Mouse (Mus musculus) erythroblast, embryonic 14.5 days (primary cell): ENCODE measurements around the gene Grrp1.

Source experiments
- GATA1 ChIP-seq: IDR thresholded peaks from 2 replicates; pipeline ENCODE4 v1.6.1; 2012; ENCODE audit warnings: low read length, inconsistent platforms, mixed read lengths
- TAL1 ChIP-seq: IDR thresholded peaks from 3 replicates; pipeline ENCODE4 v1.6.1; 2012; ENCODE audit warnings: low read length, inconsistent platforms, mixed read lengths

DNA sequence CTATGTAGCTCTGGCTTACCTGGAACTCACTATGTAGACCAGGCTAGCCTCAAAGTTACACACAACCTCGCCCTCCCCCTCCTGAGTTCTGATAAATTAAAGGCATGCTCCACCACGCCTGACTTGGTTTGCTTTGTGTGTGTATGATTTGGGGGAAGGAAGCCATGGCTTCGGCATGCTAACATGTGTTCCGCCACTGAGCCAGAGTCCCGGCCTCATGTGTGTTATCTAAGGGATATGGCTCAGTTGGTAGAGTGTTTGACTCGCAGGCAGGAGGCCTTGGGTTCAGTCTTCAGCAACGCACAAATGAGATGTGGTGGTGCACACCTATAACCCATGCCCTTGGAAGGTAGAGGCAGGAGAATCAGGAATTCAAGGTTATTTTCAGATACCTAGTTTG, 18.1 kb upstream of the Grrp1 start:
- no peak for TF ChIP-seq GATA1
- TF ChIP-seq TAL1 = no peak
